Mouse (Mus musculus): ENCODE results near the gene Nxpe4.
"Not testable (repeated sequence)": the region's sequence is repeated elsewhere in the genome, so short reads cannot be mapped to it uniquely, and the experiment has no call there.

Gene Nxpe4

GRCm38 (mm10) chr9:48417366-48417765, 255.5 kb downstream of the Nxpe4 start:
- DNase-seq, result not testable (repeated sequence)

GRCm38 (mm10) chr9:48417994-48418393, 256.2 kb downstream of the Nxpe4 start:
- DNase-seq, result no peak

- peak; percentile 36 for DNase-seq
Observed at GRCm38 (mm10) chr9:48418397-48418796, 256.6 kb downstream of the Nxpe4 start.

GRCm38 (mm10) chr9:48418829-48419228, 257.0 kb downstream of the Nxpe4 start:
- DNase-seq, result no peak

- no peak for DNase-seq
Observed at GRCm38 (mm10) chr9:48420437-48420836, 258.6 kb downstream of the Nxpe4 start.

GRCm38 (mm10) chr9:48421029-48421428, 259.2 kb downstream of the Nxpe4 start:
- no peak for DNase-seq

GRCm38 (mm10) chr9:48421561-48421960, 259.7 kb downstream of the Nxpe4 start:
- no peak for DNase-seq

GRCm38 (mm10) chr9:48422382-48422781, 260.6 kb downstream of the Nxpe4 start:
- no peak for DNase-seq

- no peak for DNase-seq
Observed at GRCm38 (mm10) chr9:48423256-48423655, 261.4 kb downstream of the Nxpe4 start.

GRCm38 (mm10) chr9:48427176-48427575, 265.4 kb downstream of the Nxpe4 start:
- DNase-seq, result no peak

- DNase-seq, result no peak
Observed at GRCm38 (mm10) chr9:48432449-48432848, 270.6 kb downstream of the Nxpe4 start.

GRCm38 (mm10) chr9:48443873-48444272, 282.1 kb downstream of the Nxpe4 start:
- no peak for DNase-seq

- no peak for DNase-seq
Observed at GRCm38 (mm10) chr9:48444821-48445220, 283.0 kb downstream of the Nxpe4 start.

GRCm38 (mm10) chr9:48447783-48448209, 286.0 kb downstream of the Nxpe4 start:
- peak; percentile 51 for DNase-seq

Data from thymus, postnatal 4 days (tissue).